Mouse (Mus musculus) lung, postnatal 0 days (tissue): ENCODE data around the gene Vps25.

Source experiments
- CTCF ChIP-seq: IDR thresholded peaks from 2 replicates; pipeline ENCODE4 v1.5.1; 2016; ENCODE audit warnings: antibody characterized with exemption, mild to moderate bottlenecking
- EP300 ChIP-seq: IDR thresholded peaks from 2 replicates; pipeline ENCODE4 v1.6.1; 2016; ENCODE audit warnings: antibody characterized with exemption, mild to moderate bottlenecking, control low read depth

DNA sequence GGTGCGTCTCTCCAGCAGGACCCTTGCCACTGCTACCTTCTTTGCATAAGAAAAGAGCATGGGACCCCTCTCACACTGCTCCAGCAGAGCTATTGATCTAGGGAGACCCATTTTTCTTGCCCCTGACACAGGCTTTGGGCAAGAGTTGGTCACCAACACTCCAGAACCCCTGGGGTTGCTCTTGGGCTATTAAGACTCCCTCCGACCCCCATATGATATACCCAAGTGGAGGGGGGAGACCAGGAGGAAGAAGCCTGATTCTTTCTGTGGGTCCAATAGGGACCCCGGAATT is 10.4 kb downstream of the Vps25 start:
- no peak for TF ChIP-seq EP300
- no peak for TF ChIP-seq CTCF
